ENCODE assay signal across 23 mouse cellular contexts in genomic region chrX:40874537-40874936, GRCm38 (mm10).
DNase-seq lines count a peak whose midpoint lies in the region; ATAC-seq and TF ChIP-seq lines count a peak whose summit lies in the region.
"Had no signal": no experiment of that assay in that cellular context is flagged by ENCODE, and none has a peak within 500 bp of the region (broad histone marks: within the 10 kb centered on the region; RNA-seq: fewer than 3 reads in every experiment).

No protein-coding gene starts in this region.

- no peaks in the 10 kb centered on the region for H3K4me1 ChIP-seq in forebrain, embryonic 16.5 days (replicated peaks; ENCODE audit: control insufficient read depth, insufficient read depth, low read length)
- H3K4me1 ChIP-seq in forebrain, postnatal 0 days (ENCODE audit: insufficient read depth), result no peaks in the 10 kb centered on the region
- no peaks in the 10 kb centered on the region for H3K4me1 ChIP-seq in intestine, postnatal 0 days (replicated peaks; ENCODE audit: control insufficient read depth, insufficient read depth, low read length)
- H3K4me1 ChIP-seq: embryonic facial prominence, embryonic 12.5 days; embryonic facial prominence, embryonic 15.5 days; forebrain, embryonic 15.5 days; hindbrain, embryonic 12.5 days; hindbrain, embryonic 15.5 days had no signal

- ATAC-seq in forebrain, embryonic 16.5 days, result peak; percentile 59; the same call in 1 of the 2 replicates
- ATAC-seq in forebrain, postnatal 0 days, result no peak
- no peak for ATAC-seq in intestine, postnatal 0 days
- ATAC-seq: activated CD4-positive, CD25-positive, alpha-beta regulatory T cell, adult 4 months; CD4-positive, CD25-positive, alpha-beta regulatory T cell, adult 4 months; forebrain, embryonic 15.5 days had no signal

- WGBS in forebrain, embryonic 16.5 days, result 23% methylated on average over 3 of the region's 3 CpGs
- 37% methylated on average over 3 of the region's 3 CpGs for WGBS in forebrain, postnatal 0 days
- WGBS in intestine, postnatal 0 days, result 52% methylated on average over 3 of the region's 3 CpGs

- no peak overlapping the region for H3K4me3 ChIP-seq in forebrain, embryonic 16.5 days (replicated peaks; ENCODE audit: low read length)
- no peak overlapping the region for H3K4me3 ChIP-seq in forebrain, postnatal 0 days (ENCODE audit: low read depth, low read length)
- no peak overlapping the region for H3K4me3 ChIP-seq in intestine, postnatal 0 days (ENCODE audit: low read depth, low read length)
- H3K4me3 ChIP-seq: embryonic facial prominence, embryonic 12.5 days; embryonic facial prominence, embryonic 15.5 days; forebrain, embryonic 15.5 days; gastrocnemius, adult 2 months; hindbrain, embryonic 12.5 days; hindbrain, embryonic 15.5 days had no signal

- no peak overlapping the region for H3K9ac ChIP-seq in forebrain, embryonic 16.5 days (replicated peaks; ENCODE audit: low read depth, low read length)
- no peak overlapping the region for H3K9ac ChIP-seq in forebrain, postnatal 0 days
- no peak overlapping the region for H3K9ac ChIP-seq in intestine, postnatal 0 days (ENCODE audit: low read depth, low read length)
- H3K9ac ChIP-seq: embryonic facial prominence, embryonic 12.5 days; embryonic facial prominence, embryonic 15.5 days; forebrain, embryonic 15.5 days; hindbrain, embryonic 12.5 days; hindbrain, embryonic 15.5 days had no signal

- no peak for DNase-seq in forebrain, postnatal 0 days
- peak; percentile 46 for DNase-seq in Muller cell, postnatal 12 days (ENCODE audit: inconsistent ontology term)
- DNase-seq in brain, adult 2 months (ENCODE audit: low read depth, low spot score), result peak; percentile 3
- peak; percentile 70 for DNase-seq in retina, postnatal 1 day
- DNase-seq: adrenal gland, adult 8-10 months; adrenal gland, postnatal 25 days; cerebellum, adult 11 months; cerebellum, adult 2 months; cerebellum, adult 9-11 months; cerebellum, postnatal 25 days; gastrocnemius, adult 2 months; gastrocnemius, postnatal 14 days; heart, adult 11 months had no signal

- no peak overlapping the region for H3K27ac ChIP-seq in forebrain, embryonic 16.5 days (ENCODE audit: low read length)
- no peak overlapping the region for H3K27ac ChIP-seq in forebrain, postnatal 0 days (ENCODE audit: low read depth, low read length)
- H3K27ac ChIP-seq in intestine, postnatal 0 days (ENCODE audit: low read depth, low read length), result no peak overlapping the region
- H3K27ac ChIP-seq: embryonic facial prominence, embryonic 12.5 days; embryonic facial prominence, embryonic 15.5 days; forebrain, embryonic 15.5 days; gastrocnemius, adult 2 months; hindbrain, embryonic 12.5 days; hindbrain, embryonic 15.5 days had no signal

- no peak for TF ChIP-seq CTCF in forebrain, postnatal 0 days (IDR thresholded peaks at IDR 0.05; ENCODE audit: low read depth)
- no peak for TF ChIP-seq CTCF in intestine, postnatal 0 days (IDR thresholded peaks at IDR 0.05; ENCODE audit: low read depth)

- no peak overlapping the region for H3K4me2 ChIP-seq in forebrain, embryonic 16.5 days (ENCODE audit: low read length)
- no peak overlapping the region for H3K4me2 ChIP-seq in forebrain, postnatal 0 days (ENCODE audit: low read depth)
- H3K4me2 ChIP-seq in intestine, postnatal 0 days (replicated peaks; ENCODE audit: low read depth), result no peak overlapping the region
- H3K4me2 ChIP-seq: embryonic facial prominence, embryonic 12.5 days; embryonic facial prominence, embryonic 15.5 days; forebrain, embryonic 15.5 days; heart, embryonic 11.5 days; hindbrain, embryonic 12.5 days; hindbrain, embryonic 15.5 days had no signal

- no peaks in the 10 kb centered on the region for H3K36me3 ChIP-seq in forebrain, embryonic 16.5 days (ENCODE audit: control insufficient read depth, insufficient read depth)
- H3K36me3 ChIP-seq in forebrain, postnatal 0 days (ENCODE audit: insufficient read depth), result no peaks in the 10 kb centered on the region
- no peaks in the 10 kb centered on the region for H3K36me3 ChIP-seq in intestine, postnatal 0 days (ENCODE audit: control insufficient read depth, insufficient read depth)
- H3K36me3 ChIP-seq: embryonic facial prominence, embryonic 12.5 days; embryonic facial prominence, embryonic 15.5 days; forebrain, embryonic 15.5 days; hindbrain, embryonic 12.5 days; hindbrain, embryonic 15.5 days had no signal

- H3K9me3 ChIP-seq in forebrain, embryonic 16.5 days (ENCODE audit: control insufficient read depth, low read length), result no peaks in the 10 kb centered on the region
- no peaks in the 10 kb centered on the region for H3K9me3 ChIP-seq in forebrain, postnatal 0 days (ENCODE audit: low read length)
- H3K9me3 ChIP-seq in intestine, postnatal 0 days (ENCODE audit: control insufficient read depth), result no peaks in the 10 kb centered on the region
- H3K9me3 ChIP-seq: embryonic facial prominence, embryonic 12.5 days; embryonic facial prominence, embryonic 15.5 days; forebrain, embryonic 15.5 days; hindbrain, embryonic 12.5 days; hindbrain, embryonic 15.5 days had no signal

- H3K27me3 ChIP-seq in forebrain, embryonic 16.5 days (replicated peaks; ENCODE audit: control insufficient read depth, insufficient read depth, low read length), result no peaks in the 10 kb centered on the region
- H3K27me3 ChIP-seq in forebrain, postnatal 0 days (ENCODE audit: insufficient read depth, low read length), result no peaks in the 10 kb centered on the region
- no peaks in the 10 kb centered on the region for H3K27me3 ChIP-seq in intestine, postnatal 0 days (replicated peaks; ENCODE audit: control insufficient read depth, insufficient read depth, low read length)
- H3K27me3 ChIP-seq: embryonic facial prominence, embryonic 12.5 days; embryonic facial prominence, embryonic 15.5 days; forebrain, embryonic 15.5 days; hindbrain, embryonic 12.5 days; hindbrain, embryonic 15.5 days had no signal
